Mouse (Mus musculus): ENCODE measurements around the gene Rlf.
A peak's percentile ranks its signal among the peaks of the same experiment; 100 is the strongest.

Rlf gene

GRCm38 (mm10) chr4:121163501-121164030 is 51.3 kb downstream of the Rlf start:
- no peak for DNase-seq

GRCm38 (mm10) chr4:121109126-121109525 is 105.8 kb downstream of the Rlf start, which contains the start of gene Tmco2:
Gene Tmco2, minus strand, starts transcription at chr4:121109226.
- DNase-seq = no peak

- no peak for DNase-seq
Observed at GRCm38 (mm10) chr4:121103304-121103703, 111.6 kb downstream of the Rlf start.

GRCm38 (mm10) chr4:121097650-121098378 is 117.1 kb downstream of the Rlf start, which contains the start of gene Zmpste24:
Gene Zmpste24, minus strand, starts transcription at chr4:121098241.
- peak; percentile 88 for DNase-seq
